Mouse (Mus musculus) ES-E14 (cell line): ENCODE data around the gene Frzb. TPM values are rescaled to one million over a fixed set of nuclear protein-coding genes. Genes with fewer than 3 reads are reported as not detected.

ENCODE experiments used
- DNase-seq: peaks from one replicate; pipeline ENCODE4 v3.0.0-alpha.2; 2013; ENCODE audit warnings: low read depth, low spot score
- H3K27ac ChIP-seq: 2 replicates; pipeline ENCODE4 v1.5.1; 2012; ENCODE audit warnings: low read depth, mild to moderate bottlenecking, low read length, moderate library complexity, mixed read lengths; ENCODE audit not compliant: poor library complexity, insufficient read depth, severe bottlenecking
- H3K36me3 ChIP-seq: 2 replicates; pipeline ENCODE4 v1.6.1; 2012; ENCODE audit warnings: mild to moderate bottlenecking, low read length, moderate library complexity, mixed read lengths; ENCODE audit not compliant: control insufficient read depth, poor library complexity, insufficient read depth, severe bottlenecking
- H3K4me1 ChIP-seq, 2 experiments: fragments of 150-350 bp in 1 of 2; sonication (generic) in 1 of 2; 2 replicates each; pipeline ENCODE4 v1.6.1; 2012; ENCODE audit warnings: low read length in 2 of 2, mild to moderate bottlenecking in 1 of 2, mixed read lengths in 1 of 2; ENCODE audit not compliant: control insufficient read depth in 2 of 2, insufficient read depth in 2 of 2, poor library complexity in 1 of 2
- H3K4me3 ChIP-seq, 2 experiments: fragments of 150-350 bp in 1 of 2; sonication (generic) in 1 of 2; 2 replicates each; pipeline ENCODE4 v1.5.1; 2012; ENCODE audit warnings: low read length in 2 of 2, low read depth in 1 of 2, mild to moderate bottlenecking in 1 of 2, mixed read lengths in 1 of 2; ENCODE audit not compliant: insufficient read depth in 1 of 2, poor library complexity in 1 of 2, severe bottlenecking in 1 of 2
- H3K9ac ChIP-seq: 2 replicates; pipeline ENCODE4 v1.6.1; 2012; ENCODE audit warnings: low read depth, mild to moderate bottlenecking, low read length, mixed read lengths; ENCODE audit not compliant: poor library complexity, insufficient read depth, severe bottlenecking
- H3K9me3 ChIP-seq: fragments of 150-350 bp; sonication (generic); 2 replicates; pipeline ENCODE4 v1.6.1; 2012; ENCODE audit warnings: low read depth, mild to moderate bottlenecking, low read length; ENCODE audit not compliant: control insufficient read depth, insufficient read depth
- CHD2 ChIP-seq: IDR thresholded peaks from 2 replicates; pipeline ENCODE4 v1.6.1; 2014; ENCODE audit warnings: mild to moderate bottlenecking, low read depth, low read length, inconsistent platforms
- HCFC1 ChIP-seq: IDR thresholded peaks from 2 replicates; pipeline ENCODE4 v1.6.1; 2012; ENCODE audit warnings: low read length, inconsistent platforms, borderline replicate concordance; ENCODE audit not compliant: insufficient read depth
- MAFK ChIP-seq: IDR thresholded peaks from 2 replicates; pipeline ENCODE4 v1.6.1; 2014; ENCODE audit warnings: mild to moderate bottlenecking, low read depth, low read length, inconsistent platforms; ENCODE audit not compliant: insufficient read depth
- ZC3H11A ChIP-seq: IDR thresholded peaks from 2 replicates; pipeline ENCODE4 v1.6.1; 2012; ENCODE audit warnings: low read depth, mild to moderate bottlenecking, inconsistent platforms, low read length, borderline replicate concordance
- ZNF384 ChIP-seq: IDR thresholded peaks from 2 replicates; pipeline ENCODE4 v1.6.1; 2012; ENCODE audit warnings: low read depth, low read length, inconsistent platforms
- in situ Hi-C, 2 experiments: fragments of 600-800 bp; cut with MboI; formaldehyde crosslinking; loops; one replicate each; pipeline ENCODE4 v1.15.1; 2025; ENCODE audit warnings: low sequenced_read_pairs in 2 of 2, inconsistent platforms in 1 of 2; ENCODE audit not compliant: unreplicated experiment in 2 of 2
- total RNA-seq: library from RNA; depleted of rRNA; stranded (reverse); fragments of 300-350 nt; gene quantifications from 2 replicates; pipeline ENCODE4 v1.2.3, GENCODE M21; 2012

The Frzb gene
- total RNA-seq, 1 experiment, result 0.98 TPM

DNA sequence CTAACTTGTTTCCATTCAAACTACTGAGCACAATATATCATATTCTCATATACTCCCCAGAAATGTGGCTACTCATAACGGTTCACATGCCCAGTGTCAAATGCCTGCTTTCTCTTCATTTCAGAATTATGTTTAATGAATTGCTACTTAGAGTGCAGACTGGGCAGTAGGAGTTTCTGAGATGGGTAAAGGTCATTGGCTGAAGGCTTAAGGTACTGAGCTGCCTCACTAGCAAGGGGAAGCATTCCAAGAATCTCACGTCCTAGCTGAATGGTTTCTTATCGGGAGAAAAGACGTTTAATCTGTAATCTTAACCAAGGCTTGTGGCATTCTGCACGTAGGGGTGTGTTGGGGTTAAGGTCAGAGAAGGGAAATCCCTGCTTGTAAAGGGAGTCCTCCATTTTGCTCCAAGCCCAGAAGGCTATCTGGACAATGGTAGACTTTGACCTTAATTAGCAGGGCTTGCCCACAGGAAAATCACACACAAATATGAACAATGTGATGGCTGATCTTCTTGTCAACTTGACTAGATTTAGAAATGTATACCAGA lies 26.9 kb upstream of the Frzb start:
- no peak overlapping the region for H3K4me3 ChIP-seq
- no peaks in the 10 kb centered on the region for H3K36me3 ChIP-seq
- no peak for DNase-seq
- no peaks in the 10 kb centered on the region for H3K4me1 ChIP-seq
- in situ Hi-C loops, result no loop called here
- TF ChIP-seq CHD2 (no peak), ZC3H11A (no peak), HCFC1 (no peak), ZNF384 (no peak), MAFK (no peak)
- no peak overlapping the region for H3K9ac ChIP-seq
- no peaks in the 10 kb centered on the region for H3K9me3 ChIP-seq
- no peak overlapping the region for H3K27ac ChIP-seq

DNA sequence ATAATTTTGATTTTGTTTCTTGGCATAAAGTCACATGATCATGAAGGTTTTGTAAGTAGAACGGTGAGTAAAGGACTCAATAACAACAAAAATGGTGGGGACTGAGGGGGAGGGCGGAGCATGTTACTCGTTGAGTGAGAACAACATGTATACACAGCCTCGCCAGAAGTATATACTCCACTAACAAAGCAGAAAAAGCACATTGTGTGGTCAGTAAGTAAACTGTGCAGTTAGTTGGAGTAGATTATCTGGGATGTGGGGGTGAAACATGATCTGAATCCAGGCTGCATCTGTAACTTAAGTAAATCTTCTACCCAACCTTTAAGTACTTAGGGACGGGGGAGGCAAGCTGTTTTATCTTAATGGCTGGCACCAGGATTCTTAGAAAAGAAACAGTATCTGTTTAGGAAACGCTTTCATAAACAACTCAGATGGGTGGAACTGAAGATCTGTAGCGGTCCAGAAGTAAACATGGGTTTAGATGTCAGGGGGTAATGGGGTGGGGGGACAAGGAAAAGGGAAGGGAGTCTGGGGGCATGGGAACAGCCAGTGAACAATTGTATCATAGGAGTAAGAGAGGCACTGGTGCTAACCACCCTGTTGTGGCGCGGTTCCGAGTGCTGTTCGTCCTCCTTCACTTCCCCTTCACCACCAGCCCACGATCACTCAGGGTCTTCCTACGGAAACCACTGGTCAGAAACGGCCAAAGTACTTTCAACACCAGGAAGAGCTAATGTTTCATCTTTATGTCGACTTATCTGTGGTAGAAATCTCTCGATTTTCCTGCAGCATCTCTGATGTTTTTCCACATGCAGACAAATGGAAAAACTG lies 18.8 kb upstream of the Frzb start:
- in situ Hi-C loops, result no loop called here
- Histone ChIP-seq H3K36me3 (no peaks in the 10 kb centered on the region), H3K4me3 (no peak overlapping the region), H3K9ac (no peak overlapping the region), H3K27ac (no peak overlapping the region), H3K4me1 (no peaks in the 10 kb centered on the region), H3K9me3 (no peaks in the 10 kb centered on the region)
- TF ChIP-seq HCFC1 (no peak), MAFK (no peak), ZC3H11A (no peak), CHD2 (no peak), ZNF384 (no peak)
- DNase-seq, result no peak

DNA sequence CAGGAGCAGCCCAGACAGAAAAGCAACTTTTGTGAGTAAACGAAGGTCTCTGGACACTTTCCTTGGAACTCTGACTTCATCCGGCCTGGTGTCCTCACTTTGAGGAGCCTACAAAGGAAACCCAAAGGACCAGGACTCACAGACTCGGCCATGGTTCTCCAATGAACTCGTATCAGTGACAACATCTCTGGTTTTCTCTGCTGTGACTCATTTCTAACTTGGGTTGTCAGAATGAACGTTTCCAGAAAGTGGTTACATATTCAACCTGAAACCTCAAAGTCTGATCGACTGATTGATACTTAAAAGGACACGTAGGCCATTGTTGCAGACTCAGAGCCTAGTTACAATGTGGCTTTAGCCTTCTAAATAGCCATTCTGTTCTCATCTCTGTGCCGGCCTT lies 14.4 kb upstream of the Frzb start:
- no peak overlapping the region for H3K9ac ChIP-seq
- in situ Hi-C loops, result no loop called here

GRCm38 (mm10) chr2:80448231-80448630 lies 806 bp upstream of the Frzb start:
- Histone ChIP-seq H3K9ac (no peak overlapping the region), H3K27ac (no peak overlapping the region), H3K4me3 (peak overlapping the region in 1 of 2 experiments; percentile 58; a peak in 1 of 4 replicates), H3K9me3 (no peaks in the 10 kb centered on the region), H3K36me3 (no peaks in the 10 kb centered on the region), H3K4me1 (peaks cover 0 to 2% of the 10 kb centered on the region in 2 experiments; a peak in 1 of 4 replicates)
- TF ChIP-seq ZC3H11A, result no peak
- no peak for TF ChIP-seq HCFC1
- TF ChIP-seq CHD2, result no peak
- no peak for TF ChIP-seq MAFK
- no peak for TF ChIP-seq ZNF384
- in situ Hi-C loops, result no loop called here
- peak; percentile 35 for DNase-seq

More for the DNA sequence above, 14.4 kb upstream of the Frzb start:
- Histone ChIP-seq H3K4me1 (no peaks in the 10 kb centered on the region), H3K27ac (no peak overlapping the region), H3K4me3 (no peak overlapping the region), H3K9me3 (no peaks in the 10 kb centered on the region), H3K36me3 (no peaks in the 10 kb centered on the region)
- TF ChIP-seq ZC3H11A (no peak), HCFC1 (no peak), CHD2 (no peak), MAFK (no peak), ZNF384 (no peak)
- DNase-seq, result no peak
